Mouse (Mus musculus) G1E (cell line): ENCODE measurements at regions not wholly inside any gene's neighbourhood (a gene's known extent, or its start where the extent isn't known, plus 50 kb on each side); places are given as distances from the start of the nearest gene placed in this dataset.
A peak's percentile ranks its signal among the peaks of the same experiment; 100 is the strongest.

ENCODE experiments used
- ATAC-seq: 2 replicates; pipeline ENCODE4 v1.8.0; 2016; ENCODE audit warnings: mild to moderate bottlenecking; ENCODE audit not compliant: insufficient number of reproducible peaks, poor library complexity, low FRiP score, severe bottlenecking; ENCODE audit errors: extremely low read depth
- DNase-seq: peaks from one replicate; pipeline ENCODE4 v3.0.0; 2012; ENCODE audit warnings: low spot score
- H3K27me3 ChIP-seq: 2 replicates; pipeline ENCODE4 v1.6.1; 2012; ENCODE audit warnings: mild to moderate bottlenecking, low read length, inconsistent platforms; ENCODE audit not compliant: insufficient read depth
- H3K36me3 ChIP-seq: replicated peaks from 2 replicates; pipeline ENCODE3; 2012; ENCODE audit warnings: mild to moderate bottlenecking, inconsistent platforms
- H3K4me1 ChIP-seq: 2 replicates; pipeline ENCODE4 v1.6.1; 2012; ENCODE audit warnings: low read depth, low read length, inconsistent platforms, mixed read lengths; ENCODE audit not compliant: insufficient read depth
- H3K4me3 ChIP-seq: 2 replicates; pipeline ENCODE4 v1.5.1; 2012; ENCODE audit warnings: low read depth, mild to moderate bottlenecking, inconsistent platforms, low read length, moderate library complexity, mixed read lengths
- H3K9me3 ChIP-seq: replicated peaks from 2 replicates; pipeline ENCODE4 v1.6.1; 2012; ENCODE audit warnings: inconsistent platforms
- CTCF ChIP-seq: IDR thresholded peaks from 2 replicates; pipeline ENCODE4 v1.5.1; 2012; ENCODE audit warnings: low read depth, low read length, inconsistent platforms, mixed read lengths
- GATA1 ChIP-seq: IDR thresholded peaks from 2 replicates; pipeline ENCODE4 v1.6.1; 2012; ENCODE audit warnings: borderline replicate concordance, low read length, inconsistent platforms, mixed read lengths
- GATA2 ChIP-seq: IDR thresholded peaks from 2 replicates; pipeline ENCODE4 v1.6.1; 2012; ENCODE audit warnings: low read depth, low read length, inconsistent platforms, borderline replicate concordance
- POLR2AphosphoS5 ChIP-seq: IDR thresholded peaks from 2 replicates; pipeline ENCODE4 v1.6.1; 2012; ENCODE audit warnings: low read depth, low read length, inconsistent platforms; ENCODE audit not compliant: insufficient replicate concordance
- TAL1 ChIP-seq: conservative IDR thresholded peaks from 2 replicates; pipeline ENCODE4 v1.6.1; 2012; ENCODE audit warnings: low read depth, low read length, inconsistent platforms, mixed read lengths

GRCm38 (mm10) chr15:63652216-63652961 lies 192.6 kb downstream of the Gsdmc2 start:
- H3K9me3 ChIP-seq: no peaks in the 10 kb centered on the region
- no peak for ATAC-seq
- no peaks in the 10 kb centered on the region for H3K27me3 ChIP-seq
- TF ChIP-seq CTCF: peak; percentile 80
- no peak for TF ChIP-seq POLR2AphosphoS5
- DNase-seq: peak; percentile 16
- no peak overlapping the region for H3K4me3 ChIP-seq
- peaks cover 82% of the 10 kb centered on the region for H3K4me1 ChIP-seq
- H3K36me3 ChIP-seq: no peaks in the 10 kb centered on the region

DNA sequence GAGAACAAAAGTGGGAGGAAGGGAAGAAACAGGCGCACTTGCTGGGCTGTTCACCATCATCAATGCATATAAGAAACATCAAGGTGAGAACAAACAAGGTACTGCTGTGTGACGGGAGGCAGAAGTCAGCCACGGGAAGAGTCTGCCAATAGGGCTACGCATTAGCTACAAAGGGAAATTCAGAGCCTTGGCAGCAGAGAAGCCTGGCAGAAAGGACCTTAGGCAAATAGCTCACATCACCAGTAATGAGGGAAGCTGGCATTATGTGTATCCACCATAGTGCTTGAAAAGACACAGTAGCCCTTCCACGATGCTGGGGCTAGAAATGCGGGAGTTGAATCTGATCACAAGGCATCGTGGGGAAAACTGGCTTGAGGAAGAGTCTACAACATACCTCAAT lies 193.9 kb downstream of the Gsdmc2 start:
- Histone ChIP-seq H3K36me3 (no peaks in the 10 kb centered on the region), H3K9me3 (no peaks in the 10 kb centered on the region), H3K4me3 (no peak overlapping the region), H3K4me1 (peaks cover 81% of the 10 kb centered on the region), H3K27me3 (no peaks in the 10 kb centered on the region)
- no peak for TF ChIP-seq CTCF
- no peak for TF ChIP-seq GATA2
- no peak for TF ChIP-seq GATA1
- no peak for TF ChIP-seq POLR2AphosphoS5
- TF ChIP-seq TAL1: no peak
- DNase-seq (no peak), ATAC-seq (no peak)

DNA sequence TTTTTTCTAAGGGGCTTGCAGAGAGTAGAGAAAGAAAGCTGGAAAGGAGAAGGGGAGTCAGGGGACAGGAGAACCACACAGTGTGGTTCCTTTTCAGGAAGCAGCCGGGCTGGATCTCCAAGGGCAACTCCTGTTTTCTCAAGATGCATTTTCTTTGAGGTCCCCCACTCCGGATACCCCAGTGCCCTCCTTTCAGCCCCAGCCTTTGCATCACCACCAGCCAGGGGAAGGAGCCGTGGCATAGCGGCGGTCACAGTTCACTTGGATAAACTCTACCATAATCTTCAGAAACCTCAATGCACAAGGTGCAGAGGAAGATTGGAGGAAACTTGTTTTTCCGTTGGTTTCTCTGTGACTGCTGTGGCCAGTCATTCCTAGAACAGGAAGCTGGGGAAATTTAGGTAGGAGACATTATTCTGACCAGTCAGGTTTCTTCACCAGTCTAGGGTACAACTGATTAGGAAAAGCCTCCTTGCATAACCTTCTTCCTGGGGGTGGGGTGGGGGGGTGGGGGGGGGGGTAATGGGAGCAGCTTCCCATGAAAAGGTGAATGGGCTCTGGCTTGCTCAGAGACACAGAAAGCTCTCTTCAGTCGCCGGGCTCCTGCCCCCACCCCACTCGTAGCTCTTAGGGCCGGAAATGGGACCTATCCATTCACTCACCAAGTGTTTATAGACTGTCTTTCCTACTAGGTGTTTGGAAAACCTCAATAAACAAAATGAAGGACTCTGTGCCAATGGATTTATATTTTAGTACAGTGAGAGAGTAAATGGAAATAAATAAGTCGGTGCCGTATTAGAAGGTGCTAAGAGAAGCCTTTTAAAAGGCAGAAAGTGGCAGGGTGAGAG lies 196.6 kb downstream of the Gsdmc2 start:
- H3K9me3 ChIP-seq: no peaks in the 10 kb centered on the region
- H3K4me3 ChIP-seq: peak overlapping the region; percentile 62; the same call in 1 of the 2 replicates
- H3K4me1 ChIP-seq: peaks cover 64% of the 10 kb centered on the region
- peak; percentile 76 for ATAC-seq
- TF ChIP-seq POLR2AphosphoS5 (no peak), GATA1 (no peak), TAL1 (peak; percentile 75), CTCF (no peak), GATA2 (no peak)
- DNase-seq: peak; percentile 64
- H3K36me3 ChIP-seq: no peaks in the 10 kb centered on the region
- H3K27me3 ChIP-seq: no peaks in the 10 kb centered on the region

GRCm38 (mm10) chr15:63624814-63625213 lies 220.2 kb downstream of the Gsdmc2 start:
- DNase-seq (no peak), ATAC-seq (no peak)
- H3K4me1 ChIP-seq: peaks cover 9% of the 10 kb centered on the region; the same call in 1 of the 2 replicates
- no peaks in the 10 kb centered on the region for H3K27me3 ChIP-seq
- no peak for TF ChIP-seq CTCF
- TF ChIP-seq GATA1: no peak
- no peak for TF ChIP-seq GATA2
- TF ChIP-seq TAL1: no peak
- no peak for TF ChIP-seq POLR2AphosphoS5
- no peaks in the 10 kb centered on the region for H3K9me3 ChIP-seq
- H3K4me3 ChIP-seq: no peak overlapping the region
- H3K36me3 ChIP-seq: no peaks in the 10 kb centered on the region

DNA sequence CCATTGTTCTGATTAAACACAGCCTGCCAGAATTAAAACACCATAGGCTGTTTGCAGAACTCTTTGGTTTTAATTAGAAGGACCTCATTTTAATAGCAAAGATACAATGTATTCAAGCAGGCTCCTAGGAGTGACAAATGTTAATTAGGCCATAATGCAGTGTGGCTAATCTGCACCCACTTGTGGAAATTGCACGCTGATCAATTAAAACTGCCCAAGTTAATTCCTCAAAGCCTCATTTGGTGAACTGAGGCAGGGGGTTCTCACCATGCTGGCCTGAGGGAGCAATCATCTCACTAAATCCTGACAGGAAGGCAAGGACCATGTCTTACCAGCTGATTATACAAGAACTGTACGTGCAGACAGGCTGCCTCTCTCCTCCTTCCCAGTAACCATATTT lies 220.7 kb downstream of the Gsdmc2 start:
- no peak for TF ChIP-seq GATA1
- no peak for TF ChIP-seq POLR2AphosphoS5
- no peak for TF ChIP-seq CTCF
- no peak for TF ChIP-seq TAL1
- no peak for TF ChIP-seq GATA2
- no peak for DNase-seq
- Histone ChIP-seq H3K4me3 (no peak overlapping the region), H3K27me3 (no peaks in the 10 kb centered on the region), H3K9me3 (no peaks in the 10 kb centered on the region), H3K4me1 (peaks cover 9% of the 10 kb centered on the region; the same call in 1 of the 2 replicates), H3K36me3 (no peaks in the 10 kb centered on the region)
- no peak for ATAC-seq

- Histone ChIP-seq H3K9me3 (no peaks in the 10 kb centered on the region), H3K4me3 (no peak overlapping the region), H3K27me3 (0 out of 2 replicates have a peak, but pooled peaks cover 3% of the 10 kb centered on the region), H3K4me1 (peaks cover 30% of the 10 kb centered on the region), H3K36me3 (no peaks in the 10 kb centered on the region)
- ATAC-seq (no peak), DNase-seq (no peak)
- TF ChIP-seq TAL1: no peak
- no peak for TF ChIP-seq CTCF
- TF ChIP-seq GATA2: no peak
Measured at GRCm38 (mm10) chr15:63616506-63617208, 228.3 kb downstream of the Gsdmc2 start.
